Mouse (Mus musculus): ENCODE measurements around the gene Drosha. TPM values are rescaled to one million over a fixed set of nuclear protein-coding genes. Genes with fewer than 3 reads are reported as not detected.

The Drosha gene
- 22.2 TPM for polyA plus RNA-seq (2017; shearing (Covaris generic))

GRCm38 (mm10) chr15:12824197-12824952 is at the start of gene Drosha, which contains the start of gene 6030458C11Rik:
Drosha (plus strand) TSS chr15:12824815.
6030458C11Rik (minus strand) TSS chr15:12824649.

Other genes starting within 250 kb of the Drosha start
- 0.27 TPM for gene Pdzd2, start 84.9 kb upstream of the Drosha start, polyA plus RNA-seq (2017; shearing (Covaris generic))
- 16.0 TPM for gene 6030458C11Rik, start 166 bp upstream of the Drosha start, polyA plus RNA-seq (2017; shearing (Covaris generic))